ENCODE assay signal across 12 mouse cellular contexts in genomic region chr11:88851049-88851825, GRCm38 (mm10). TPM values are rescaled to one million over a fixed set of nuclear protein-coding genes. Genes with fewer than 3 reads are reported as not detected.
DNase-seq lines count a peak whose midpoint lies in the region; ATAC-seq and TF ChIP-seq lines count a peak whose summit lies in the region.
"Had no signal": no experiment of that assay in that cellular context is flagged by ENCODE, and none has a peak within 500 bp of the region (broad histone marks: within the 10 kb centered on the region; RNA-seq: fewer than 3 reads in every experiment).

No protein-coding gene starts in this region.

- intact Hi-C loops in left cerebral cortex, postnatal 25 days (cut with DNase I) = loop anchor here (5.0 kb wide), 1 partner anchor 86 kb away; no protein-coding TSS in a partner anchor

- no peak overlapping the region for H3K4me3 ChIP-seq in forebrain, embryonic 13.5 days
- H3K4me3 ChIP-seq in forebrain, embryonic 16.5 days (replicated peaks; ENCODE audit: low read length) = no peak overlapping the region
- no peak overlapping the region for H3K4me3 ChIP-seq in kidney, adult 2 months (ENCODE audit: insufficient read depth, low read depth, low read length)
- H3K4me3 ChIP-seq: embryonic facial prominence, embryonic 13.5 days; midbrain, embryonic 15.5 days had no signal

- no peak overlapping the region for H3K27ac ChIP-seq in forebrain, embryonic 13.5 days
- no peak overlapping the region for H3K27ac ChIP-seq in forebrain, embryonic 16.5 days (ENCODE audit: low read length)
- peak overlapping the region; percentile 36; the same call in 1 of the 2 replicates for H3K27ac ChIP-seq in kidney, adult 2 months (ENCODE audit: insufficient read depth, low read depth, low read length)
- H3K27ac ChIP-seq: embryonic facial prominence, embryonic 13.5 days; hindbrain, postnatal 0 days; midbrain, embryonic 15.5 days had no signal

- H3K36me3 ChIP-seq in forebrain, embryonic 13.5 days (ENCODE audit: poor library complexity, severe bottlenecking) = 0 out of 2 replicates have a peak, but pooled peaks cover 3% of the 10 kb centered on the region
- no peaks in the 10 kb centered on the region for H3K36me3 ChIP-seq in forebrain, embryonic 16.5 days (ENCODE audit: control insufficient read depth, insufficient read depth)
- no peaks in the 10 kb centered on the region for H3K36me3 ChIP-seq in kidney, adult 2 months (ENCODE audit: control insufficient read depth, insufficient read depth, low read length)
- H3K36me3 ChIP-seq: embryonic facial prominence, embryonic 13.5 days; midbrain, embryonic 15.5 days had no signal

- H3K4me1 ChIP-seq in forebrain, embryonic 13.5 days = peaks cover 28% of the 10 kb centered on the region
- peaks cover 23% of the 10 kb centered on the region for H3K4me1 ChIP-seq in forebrain, embryonic 16.5 days (replicated peaks; ENCODE audit: control insufficient read depth, insufficient read depth, low read length)
- peaks cover 57% of the 10 kb centered on the region for H3K4me1 ChIP-seq in kidney, adult 2 months (ENCODE audit: control insufficient read depth, insufficient read depth, low read length)

- WGBS in forebrain, embryonic 13.5 days = 84% methylated on average over 15 of the region's 15 CpGs
- 87% methylated on average over 15 of the region's 15 CpGs for WGBS in forebrain, embryonic 16.5 days
- 41% methylated on average over 15 of the region's 15 CpGs for WGBS in kidney, adult 2 months

- TF ChIP-seq CTCF in kidney, adult 2 months (conservative IDR thresholded peaks at IDR 0.05; ENCODE audit: insufficient read depth, insufficient read length, low read depth, low read length) = no peak

- H3K4me2 ChIP-seq in forebrain, embryonic 13.5 days = no peak overlapping the region
- H3K4me2 ChIP-seq in forebrain, embryonic 16.5 days (ENCODE audit: low read length) = no peak overlapping the region
- H3K4me2 ChIP-seq: embryonic facial prominence, embryonic 13.5 days; midbrain, embryonic 15.5 days had no signal

- TF ChIP-seq POLR2A in kidney, adult 2 months (IDR thresholded peaks at IDR 0.05; ENCODE audit: low read depth, low read length) = no peak

- no peaks in the 10 kb centered on the region for H3K9me3 ChIP-seq in forebrain, embryonic 13.5 days (replicated peaks)
- no peaks in the 10 kb centered on the region for H3K9me3 ChIP-seq in forebrain, embryonic 16.5 days (ENCODE audit: control insufficient read depth, low read length)
- H3K9me3 ChIP-seq: embryonic facial prominence, embryonic 13.5 days; midbrain, embryonic 15.5 days had no signal

- no peaks in the 10 kb centered on the region for H3K27me3 ChIP-seq in forebrain, embryonic 13.5 days
- no peaks in the 10 kb centered on the region for H3K27me3 ChIP-seq in forebrain, embryonic 16.5 days (replicated peaks; ENCODE audit: control insufficient read depth, insufficient read depth, low read length)
- no peaks in the 10 kb centered on the region for H3K27me3 ChIP-seq in kidney, adult 2 months (replicated peaks; ENCODE audit: control insufficient read depth, insufficient read depth, low read length)
- H3K27me3 ChIP-seq: embryonic facial prominence, embryonic 13.5 days; midbrain, embryonic 15.5 days had no signal

- ATAC-seq in forebrain, embryonic 13.5 days = no peak
- no peak for ATAC-seq in forebrain, embryonic 16.5 days
- ATAC-seq: hindbrain, postnatal 0 days; liver, postnatal 0 days; midbrain, embryonic 15.5 days had no signal

- H3K9ac ChIP-seq in forebrain, embryonic 13.5 days = 0 out of 2 replicates have a peak overlapping the region, but pooled peaks have one; percentile 21
- H3K9ac ChIP-seq in forebrain, embryonic 16.5 days (replicated peaks; ENCODE audit: low read depth, low read length) = no peak overlapping the region
- H3K9ac ChIP-seq: embryonic facial prominence, embryonic 13.5 days; liver, postnatal 0 days; midbrain, embryonic 15.5 days had no signal

- DNase-seq in NIH3T3 (ENCODE audit: low read depth) = peak; percentile 48
- peak; percentile 72 to 73 for DNase-seq in cerebellum, postnatal 25 days
- peak; percentile 92 for DNase-seq in kidney, adult 2 months
- DNase-seq in left cerebral cortex, postnatal 25 days (ENCODE audit: low spot score in 2 of 2) = no peak
- DNase-seq in embryo, embryonic 10 days (ENCODE audit: low spot score) = no peak
- DNase-seq in embryo, embryonic 10.5 days (ENCODE audit: low spot score) = no peak
- DNase-seq: liver, postnatal 0 days had no signal

RNA-seq across cellular contexts. Expression of gene Akap1, which starts 13.1 kb away (rescaled TPM):
- 21.8 and 26.4 TPM in 2 replicates for polyA plus RNA-seq in forebrain, embryonic 13.5 days (2015; fragmentation: Nextera tagmentation; extraction: Ambion mirVana)
- polyA plus RNA-seq in forebrain, embryonic 16.5 days (2015; fragmentation: Nextera tagmentation; extraction: Ambion mirVana) = 37.5 and 40.7 TPM in 2 replicates
- 72.6 and 73.1 TPM in 2 replicates for polyA plus RNA-seq in kidney, adult 2 months (2012; rRNA removed)
- 10 to 100 TPM; 34.2 to 41.7 TPM for total RNA-seq in left cerebral cortex, postnatal 25 days (2021)

Comparison
In these comparisons a context has a peak if more than half of its experiments do, and no peak if none do; other contexts are left out.
1. DNase-seq: peak in NIH3T3 (single experiment), cerebellum, postnatal 25 days (2 of 2) and kidney, adult 2 months (single experiment); none in left cerebral cortex, postnatal 25 days (0 of 2), embryo, embryonic 10 days (single experiment) and embryo, embryonic 10.5 days (single experiment).